Mouse (Mus musculus) heart, adult 2 months (tissue): ENCODE results near the gene Fah. TPM values are rescaled to one million over a fixed set of nuclear protein-coding genes. Genes with fewer than 3 reads are reported as not detected.

Experiments
- DNase-seq, 2 experiments: peaks; one replicate each; pipeline ENCODE4 v3.0.0; 2021
- H3K27ac ChIP-seq: fragments of 200-600 bp; 2 replicates; pipeline ENCODE4 v1.8.1; 2022
- H3K27me3 ChIP-seq: fragments of 200-500 bp; 2 replicates; pipeline ENCODE4 v1.6.1; 2012; ENCODE audit warnings: mild to moderate bottlenecking, low read length, inconsistent platforms, mixed read lengths; ENCODE audit not compliant: control insufficient read depth, insufficient read depth
- H3K36me3 ChIP-seq: fragments of 200-500 bp; 2 replicates; pipeline ENCODE4 v1.6.1; 2012; ENCODE audit warnings: low read length, inconsistent platforms; ENCODE audit not compliant: control insufficient read depth, insufficient read depth
- H3K4me1 ChIP-seq: fragments of 200-500 bp; 2 replicates; pipeline ENCODE4 v1.6.1; 2011; ENCODE audit warnings: low read length; ENCODE audit not compliant: control insufficient read depth, insufficient read depth
- H3K4me3 ChIP-seq: fragments of 200-600 bp; 2 replicates; pipeline ENCODE4 v1.8.1; 2022
- H3K79me2 ChIP-seq: fragments of 200-500 bp; replicated peaks from 2 replicates; pipeline ENCODE4 v1.6.1; 2012; ENCODE audit warnings: mild to moderate bottlenecking, inconsistent platforms, low read length, moderate library complexity, mixed read lengths; ENCODE audit not compliant: control insufficient read depth, insufficient read depth
- H3K9ac ChIP-seq: fragments of 200-500 bp; 2 replicates; pipeline ENCODE4 v1.6.1; 2012; ENCODE audit warnings: low read depth, mild to moderate bottlenecking, control low read depth, inconsistent platforms, low read length, mixed read lengths
- CTCF ChIP-seq: fragments of 200-600 bp; IDR thresholded peaks from 2 replicates; pipeline ENCODE4 v1.8.1; 2022; ENCODE audit warnings: antibody characterized with exemption, mild to moderate bottlenecking, moderate library complexity
- EP300 ChIP-seq: fragments of 200-500 bp; IDR thresholded peaks from 2 replicates; pipeline ENCODE4 v1.6.1; 2011; ENCODE audit warnings: low read depth, low read length, control low read depth; ENCODE audit not compliant: insufficient read depth
- POLR2A ChIP-seq: fragments of 200-500 bp; IDR thresholded peaks from 2 replicates; pipeline ENCODE4 v1.6.1; 2011; ENCODE audit warnings: mild to moderate bottlenecking, low read depth, low read length, control low read depth; ENCODE audit not compliant: insufficient read depth
- WGBS: fragments of 180-500 bp; shearing (Covaris S2); methylation state at CpG from one replicate; pipeline ENCODE4 v1.1.7; 2018; 5-methylcytosine and 5-hydroxymethylcytosine counted together
- intact Hi-C: fragments of 180-260 bp; cut with DNase I; formaldehyde crosslinking; loops from one replicate; pipeline ENCODE4 v1.15.1; 2025
- polyA plus RNA-seq: library from polyadenylated mRNA; depleted of rRNA; stranded (reverse); fragments of >200 nt; gene quantifications from 2 replicates; pipeline ENCODE4 v1.2.3, GENCODE M21; 2012
- total RNA-seq, 2 experiments: library from RNA; stranded (reverse); gene quantifications; 2 replicates each; pipeline ENCODE4 v1.2.3; 2021

Gene Fah
- total and polyA plus RNA-seq, 3 experiments: 23.7 to 59.9 (median 33.9) TPM

DNA sequence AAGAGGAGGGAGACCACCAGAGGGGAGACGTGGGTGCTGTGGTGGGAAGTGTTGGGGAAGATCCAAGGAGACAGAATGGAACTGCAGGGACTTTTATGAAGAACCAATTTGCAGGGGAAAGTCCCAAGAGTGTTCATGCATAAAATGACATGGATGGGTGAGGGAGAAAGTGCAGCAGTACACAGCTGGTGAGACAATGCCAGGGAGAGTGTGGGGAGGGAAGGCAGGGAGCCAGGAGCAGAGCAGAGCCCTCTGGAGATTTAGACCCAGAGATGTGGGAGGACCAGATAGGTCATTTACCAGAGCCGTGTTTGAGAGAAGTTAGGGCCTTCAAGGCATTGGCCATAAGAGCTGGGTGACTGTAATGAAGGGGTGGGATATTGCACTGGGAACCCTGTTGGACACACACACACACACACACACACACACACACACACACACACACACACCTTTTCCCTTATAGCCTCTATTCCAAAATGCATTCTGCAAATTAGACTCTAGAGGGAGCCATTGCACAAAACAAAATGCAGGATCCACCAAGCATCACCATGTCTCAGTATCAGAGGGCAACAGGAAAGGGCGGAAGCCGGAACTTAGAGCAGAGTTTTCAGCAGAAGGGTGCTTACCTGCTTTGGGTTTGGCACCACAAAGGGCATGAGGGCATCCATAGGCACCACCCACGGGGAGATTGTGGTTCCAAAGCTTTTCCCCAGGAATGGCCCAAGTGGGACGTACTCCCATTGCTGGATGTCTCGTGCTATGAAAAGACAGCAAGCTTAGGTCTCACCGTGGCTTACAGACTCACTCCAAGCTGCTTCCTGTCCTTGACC lies 12.2 kb downstream of the Fah start:
- Histone ChIP-seq H3K4me1 (peaks cover 3% of the 10 kb centered on the region), H3K27me3 (no peaks in the 10 kb centered on the region), H3K9ac (no peak overlapping the region), H3K4me3 (no peak overlapping the region), H3K79me2 (no peaks in the 10 kb centered on the region), H3K36me3 (no peaks in the 10 kb centered on the region), H3K27ac (no peak overlapping the region)
- no peak for DNase-seq
- WGBS: 31% methylated on average over 8 of the region's 8 CpGs
- TF ChIP-seq POLR2A: no peak
- TF ChIP-seq EP300: 0 out of 2 replicates have a peak, but pooled peaks have one; percentile 15
- TF ChIP-seq CTCF: peak; percentile 63
- intact Hi-C loops: loop anchor here (1.0 to 10.0 kb wide), 3 partner anchors 150 to 203 kb away; no protein-coding TSS in a partner anchor

DNA sequence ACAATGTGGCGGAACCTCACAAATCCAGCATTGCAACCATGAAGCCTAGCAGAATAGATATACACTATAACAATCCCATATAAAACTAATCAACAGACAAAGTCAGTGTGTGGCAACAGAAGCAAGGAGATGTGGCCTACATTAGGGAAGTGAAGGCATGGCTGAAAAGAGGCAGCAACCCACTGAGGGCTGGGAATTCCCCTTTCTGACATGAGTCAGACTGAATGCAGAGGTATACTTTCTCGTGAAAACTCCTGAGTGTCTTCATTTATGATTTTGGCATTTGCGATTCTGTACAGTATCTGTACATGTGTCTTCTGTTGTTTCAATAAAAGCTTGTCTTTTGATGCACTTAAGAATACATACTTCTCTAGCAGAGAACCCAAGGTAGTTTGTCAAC lies 15.2 kb downstream of the Fah start:
- Histone ChIP-seq H3K27me3 (no peaks in the 10 kb centered on the region), H3K9ac (no peak overlapping the region), H3K36me3 (no peaks in the 10 kb centered on the region), H3K4me3 (no peak overlapping the region), H3K4me1 (peaks cover 3% of the 10 kb centered on the region), H3K27ac (no peak overlapping the region), H3K79me2 (no peaks in the 10 kb centered on the region)
- no peak for DNase-seq
- 86% methylated on average over 3 of the region's 3 CpGs for WGBS
- intact Hi-C loops: loop anchor here (5.0 to 10.0 kb wide), 2 partner anchors 153 to 206 kb away; no protein-coding TSS in a partner anchor
- TF ChIP-seq POLR2A (no peak), CTCF (no peak), EP300 (no peak)

DNA sequence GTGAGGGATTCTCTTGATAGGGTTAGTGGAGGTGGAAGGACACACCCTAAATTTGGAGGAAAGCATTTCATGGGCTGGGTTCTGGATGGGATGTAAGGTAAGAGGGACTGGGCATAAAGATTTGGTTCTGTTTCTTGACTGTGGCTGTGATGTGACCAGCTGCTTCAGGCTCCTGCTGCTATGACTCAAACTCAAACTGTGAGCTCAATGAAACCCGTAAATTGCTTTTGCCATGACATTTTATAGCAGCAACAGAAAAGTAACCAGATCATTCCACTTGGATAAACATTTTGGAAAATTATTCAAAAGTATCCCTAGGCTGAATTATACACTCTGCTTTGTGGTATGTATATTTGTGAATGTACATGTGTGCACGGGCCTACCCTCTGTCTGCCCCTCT lies 15.9 kb downstream of the Fah start:
- TF ChIP-seq EP300: no peak
- TF ChIP-seq POLR2A: no peak
- no peak for TF ChIP-seq CTCF
- Histone ChIP-seq H3K4me3 (no peak overlapping the region), H3K36me3 (no peaks in the 10 kb centered on the region), H3K27ac (no peak overlapping the region), H3K27me3 (no peaks in the 10 kb centered on the region), H3K9ac (no peak overlapping the region), H3K79me2 (no peaks in the 10 kb centered on the region), H3K4me1 (peaks cover 3% of the 10 kb centered on the region)
- whole genome bisulfite sequencing: 95% methylated on average over 2 of the region's 2 CpGs
- intact Hi-C loops: loop anchor here (5.0 to 10.0 kb wide), 2 partner anchors 154 to 207 kb away; no protein-coding TSS in a partner anchor
- no peak for DNase-seq

DNA sequence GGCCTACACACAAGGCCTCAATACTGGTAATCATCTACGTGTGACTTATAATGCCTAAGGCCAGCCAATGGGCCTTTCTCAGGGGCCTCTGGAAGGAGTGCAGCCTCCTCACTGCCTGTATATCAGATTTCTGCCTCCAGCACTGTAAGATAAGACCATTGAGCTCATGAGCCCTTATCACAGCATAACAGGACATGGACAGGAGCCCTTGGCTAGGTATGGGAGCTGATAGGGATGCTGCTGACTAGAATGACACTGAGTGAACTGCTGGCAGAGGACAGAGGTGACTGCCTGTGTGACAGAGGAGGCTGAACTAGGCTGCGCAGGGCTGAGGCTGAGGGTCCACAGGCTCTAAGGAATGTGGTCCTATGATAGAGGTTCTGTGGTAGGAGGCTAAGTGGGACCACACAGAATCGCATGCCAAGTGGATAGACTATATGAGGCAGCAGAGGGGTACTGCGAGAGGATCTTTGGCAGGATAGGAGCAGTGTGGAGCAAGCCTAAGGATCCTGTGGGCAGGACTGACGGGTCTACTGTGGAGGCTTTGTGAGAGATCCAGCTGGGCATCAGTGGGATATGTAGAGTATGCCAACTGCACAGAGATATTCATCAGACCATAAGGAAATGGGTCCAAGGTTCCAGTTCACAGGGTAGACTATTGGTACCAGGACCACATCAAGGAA lies 19.3 kb downstream of the Fah start:
- Histone ChIP-seq H3K27me3 (no peaks in the 10 kb centered on the region), H3K79me2 (no peaks in the 10 kb centered on the region), H3K36me3 (no peaks in the 10 kb centered on the region), H3K4me1 (no peaks in the 10 kb centered on the region), H3K9ac (no peak overlapping the region), H3K27ac (no peak overlapping the region), H3K4me3 (no peak overlapping the region)
- no peak for TF ChIP-seq POLR2A
- TF ChIP-seq EP300: no peak
- no peak for TF ChIP-seq CTCF
- no peak for DNase-seq
- intact Hi-C loops: no loop called here
- 86% methylated on average over 5 of the region's 5 CpGs for WGBS

DNA sequence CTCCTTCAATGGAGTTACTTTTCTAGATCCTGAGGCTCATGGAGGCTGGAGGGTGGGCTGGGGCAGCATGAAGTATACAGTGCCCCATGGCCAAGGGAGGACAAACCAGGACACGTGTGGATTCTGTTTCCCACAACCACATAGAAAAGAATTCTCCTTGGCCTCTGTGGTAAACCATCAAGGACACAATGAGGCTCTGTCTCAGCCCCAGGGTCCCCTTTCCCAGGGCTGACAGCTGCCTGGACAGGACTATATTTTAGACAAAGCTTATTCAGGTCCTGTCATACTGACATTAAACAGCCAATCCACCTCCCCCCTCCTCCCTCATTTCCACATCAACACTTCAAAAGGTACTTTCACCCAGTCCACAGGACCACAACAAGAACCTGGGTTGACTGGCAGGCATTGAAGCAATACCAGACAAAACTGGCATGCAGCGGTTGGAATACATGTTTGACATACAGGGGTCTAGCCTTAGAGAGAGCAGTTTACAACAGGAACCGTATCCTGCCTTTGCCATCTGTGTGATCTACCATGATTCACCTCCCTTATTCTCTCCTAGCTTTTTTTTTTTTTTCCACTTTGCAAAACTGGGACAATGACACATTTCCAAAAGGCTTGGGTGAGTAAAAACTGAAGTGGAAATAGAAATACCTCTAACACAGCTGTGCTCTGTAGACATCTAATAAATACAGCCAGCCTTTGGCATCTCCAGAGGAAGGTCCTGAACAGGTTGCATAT lies 20.0 kb downstream of the Fah start:
- Histone ChIP-seq H3K36me3 (no peaks in the 10 kb centered on the region), H3K27me3 (no peaks in the 10 kb centered on the region), H3K9ac (no peak overlapping the region), H3K27ac (no peak overlapping the region), H3K4me1 (no peaks in the 10 kb centered on the region), H3K4me3 (no peak overlapping the region), H3K79me2 (no peaks in the 10 kb centered on the region)
- no peak for DNase-seq
- intact Hi-C loops: no loop called here
- 70% methylated on average over 3 of the region's 3 CpGs for WGBS
- no peak for TF ChIP-seq EP300
- no peak for TF ChIP-seq CTCF
- no peak for TF ChIP-seq POLR2A
